Mouse (Mus musculus) colon, adult 2 months (tissue): ENCODE results near the gene Aldh3a2. TPM values are rescaled to one million over a fixed set of nuclear protein-coding genes. Genes with fewer than 3 reads are reported as not detected.

ENCODE experiments used
- polyA plus RNA-seq: library from polyadenylated mRNA; depleted of rRNA; stranded (reverse); fragments of >200 nt; gene quantifications from 2 replicates; pipeline ENCODE4 v1.2.3, GENCODE M21; 2012; rRNA removed

The Aldh3a2 gene
- polyA plus RNA-seq: 75.6 and 94.9 TPM in 2 replicates

DNA sequence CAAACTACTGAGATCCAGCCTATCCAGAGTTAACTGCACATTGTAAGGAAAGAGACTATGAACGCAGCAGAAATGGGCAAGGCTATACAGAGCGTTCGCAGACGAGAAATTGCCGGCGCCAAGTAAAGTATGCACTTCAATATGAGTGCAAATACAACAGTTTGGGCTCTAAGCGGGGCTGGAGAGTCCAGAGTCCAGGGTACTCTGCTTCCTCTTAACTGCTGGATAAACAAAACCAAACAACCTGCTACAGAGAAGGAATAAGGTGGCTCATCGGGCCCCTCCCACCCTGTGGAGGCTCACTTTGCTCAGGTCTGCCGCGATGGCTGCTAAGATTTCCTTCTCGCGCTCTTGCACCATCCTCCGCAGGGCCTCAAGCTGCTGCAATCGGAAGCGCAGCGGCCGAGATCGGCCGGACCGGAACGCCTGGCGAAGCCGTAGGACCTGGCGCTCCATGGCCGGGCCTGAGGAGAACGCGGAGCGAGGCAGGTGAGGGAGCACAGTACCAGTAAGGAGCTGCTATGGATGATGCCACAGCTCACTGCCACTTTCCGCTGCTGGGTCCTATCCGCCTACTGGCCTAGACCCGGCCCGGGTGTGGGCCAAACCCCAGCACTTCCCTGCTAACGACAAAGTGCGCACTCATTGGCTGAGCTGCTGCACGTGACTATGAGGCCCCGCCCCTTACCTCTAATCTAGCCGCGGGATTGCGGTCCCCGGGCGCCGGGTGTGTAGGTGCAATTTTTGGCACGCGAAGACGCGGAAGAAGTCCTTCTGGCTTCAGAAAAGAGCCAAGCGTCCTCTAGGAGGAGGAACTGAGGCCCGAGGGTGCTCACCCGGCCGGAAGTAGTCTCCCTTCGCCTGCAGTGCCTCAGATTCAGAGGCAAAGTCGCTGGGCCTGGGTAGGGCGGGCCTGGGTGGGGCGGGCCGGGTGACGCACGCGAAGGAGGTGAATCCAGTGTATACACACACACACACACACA, at the start of gene Aldh3a2:
TSS of gene Aldh3a2 (minus strand) at position 914 of the 983 bp plus-strand sequence.

DNA sequence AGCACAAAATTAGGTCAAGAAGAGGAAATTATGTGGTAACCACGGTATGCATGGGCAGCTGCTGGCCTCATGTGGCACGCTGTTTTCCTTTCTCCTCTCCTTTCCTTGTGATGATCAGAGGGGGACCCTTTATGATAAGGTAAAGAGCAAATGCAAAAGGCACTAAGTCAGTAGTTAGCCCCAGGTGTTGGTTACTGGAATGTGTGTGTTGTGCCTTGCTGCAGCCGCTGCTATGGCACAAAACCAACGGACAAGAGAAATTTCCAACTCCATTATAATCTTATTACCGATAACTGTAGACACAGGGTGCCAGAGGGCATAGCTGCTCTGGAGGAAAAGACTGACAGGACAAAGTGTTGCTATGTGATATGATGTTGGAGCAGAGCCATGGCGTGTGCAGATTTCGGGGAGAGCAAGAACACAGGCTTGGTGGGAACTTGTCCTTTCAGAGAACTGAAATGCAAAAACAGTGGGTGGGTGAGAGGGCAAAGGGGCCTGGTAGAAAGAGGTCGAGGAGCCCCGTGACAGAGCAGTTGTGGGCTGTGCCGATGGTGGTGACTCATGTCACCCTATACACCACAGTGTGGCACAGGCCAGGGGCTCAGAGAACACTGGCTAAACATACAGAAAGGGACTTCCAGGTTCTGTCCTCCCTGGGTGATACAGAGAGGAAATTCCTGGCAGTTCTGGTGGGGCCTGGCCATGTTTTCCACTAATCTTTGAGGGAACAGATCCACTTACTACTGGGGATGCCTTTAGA, 59.6 kb downstream of the Aldh3a2 start, which contains the start of gene Aldh3a1:
TSS of gene Aldh3a1 (plus strand) at position 51 of the 760 bp plus-strand sequence.

DNA sequence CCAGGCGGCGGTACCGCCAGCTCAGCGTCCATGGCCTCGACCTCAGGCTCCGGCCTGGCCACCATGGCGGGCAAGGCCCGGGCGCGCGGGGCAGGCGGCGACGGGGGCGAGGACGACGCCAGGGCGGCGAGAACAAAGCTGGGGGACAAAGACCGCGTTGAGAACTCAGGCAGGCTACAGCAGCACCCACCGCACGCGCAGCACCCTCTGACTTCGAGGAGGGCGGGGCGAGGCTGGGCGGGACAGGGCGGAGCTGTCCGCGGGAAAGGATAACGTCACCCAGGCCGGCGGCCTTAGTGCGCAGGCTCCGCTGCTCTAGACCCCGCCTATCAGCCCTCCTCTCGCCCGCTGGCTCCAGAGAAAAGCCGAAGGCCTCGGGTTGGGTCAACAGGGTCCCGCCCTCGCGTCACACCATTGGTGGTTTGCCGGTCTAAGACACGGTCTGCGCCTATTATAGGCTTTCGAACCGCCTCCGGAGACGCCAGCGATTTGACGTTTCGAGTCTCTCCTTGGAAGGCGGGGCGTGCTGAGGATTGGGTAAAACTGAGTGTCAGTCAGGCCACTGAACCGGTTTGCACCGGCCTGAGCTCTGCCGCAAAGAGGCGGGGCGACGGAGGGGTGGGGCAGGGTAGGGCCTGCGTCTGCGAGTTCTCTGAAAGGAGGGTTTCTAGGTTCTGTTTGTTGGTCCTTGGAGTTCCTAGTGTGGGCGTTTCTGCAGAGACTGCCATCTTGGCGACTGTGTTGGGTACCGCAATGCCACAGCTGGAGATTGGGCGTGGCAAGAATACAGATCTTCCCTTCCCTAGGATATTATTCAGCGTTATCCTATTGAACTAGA, 92.2 kb downstream of the Aldh3a2 start, which contains the start of gene Usp22:
TSS of gene Usp22 (minus strand) at position 235 of the 838 bp plus-strand sequence.

Other genes with a start within 250 kb of the Aldh3a2 start
- 1.9 and 2.2 TPM in 2 replicates for gene Kcnj12, start 244.9 kb downstream of the Aldh3a2 start, polyA plus RNA-seq
- 12.7 and 14.7 TPM in 2 replicates for gene Tnfrsf13b, start 140.7 kb downstream of the Aldh3a2 start, polyA plus RNA-seq
- gene Usp22, start 92.4 kb downstream of the Aldh3a2 start, polyA plus RNA-seq: 30.5 and 36.4 TPM in 2 replicates
- 1.2 TPM in 2 replicates for gene Aldh3a1, start 59.9 kb downstream of the Aldh3a2 start, polyA plus RNA-seq
- gene Slc47a2, start 75.4 kb upstream of the Aldh3a2 start, polyA plus RNA-seq: 0.19 TPM in 1 of 2 replicates, not detected in the other
- 0.24 and 0.33 TPM in 2 replicates for gene Slc47a1, start 110.9 kb upstream of the Aldh3a2 start, polyA plus RNA-seq
- 1.2 TPM in 2 replicates for gene Rnf112, start 186.7 kb upstream of the Aldh3a2 start, polyA plus RNA-seq
- 147 and 156 TPM in 2 replicates for gene Mfap4, start 218.0 kb upstream of the Aldh3a2 start, polyA plus RNA-seq
- 27.4 and 29.0 TPM in 2 replicates for gene Mapk7, start 226.9 kb upstream of the Aldh3a2 start, polyA plus RNA-seq
- gene B9d1, start 237.7 kb upstream of the Aldh3a2 start, polyA plus RNA-seq: 14.2 and 22.8 TPM in 2 replicates